Mouse (Mus musculus) heart, postnatal 0 days (tissue): Measurements from ENCODE around the gene Napsa. TPM values are rescaled to one million over a fixed set of nuclear protein-coding genes. Genes with fewer than 3 reads are reported as not detected.

ENCODE experiments used
- ATAC-seq: fragments of 200-750 bp; cut with Nextera tagmentation; 2 replicates; pipeline ENCODE4 v1.8.0; 2017; ENCODE audit warnings: low read depth, moderate number of reproducible peaks, moderate library complexity; ENCODE audit not compliant: insufficient read depth
- DNase-seq: peaks from one replicate; pipeline ENCODE4 v3.0.0-alpha.2; 2016; ENCODE audit warnings: low spot score
- H3K27ac ChIP-seq: fragments of 300-500 bp; sonication (generic); 2 replicates; pipeline ENCODE4 v1.5.1; 2014; ENCODE audit warnings: low read depth, mild to moderate bottlenecking
- H3K27me3 ChIP-seq: fragments of 300-500 bp; sonication (generic); 2 replicates; pipeline ENCODE4 v1.6.1; 2014; ENCODE audit warnings: low read length, mixed read lengths; ENCODE audit not compliant: control insufficient read depth, insufficient read depth
- H3K36me3 ChIP-seq: fragments of 300-500 bp; sonication (generic); replicated peaks from 2 replicates; pipeline ENCODE4 v1.6.1; 2014; ENCODE audit warnings: low read length, mixed read lengths; ENCODE audit not compliant: control insufficient read depth, insufficient read depth
- H3K4me1 ChIP-seq: fragments of 300-500 bp; sonication (generic); 2 replicates; pipeline ENCODE4 v1.6.1; 2014; ENCODE audit warnings: antibody characterized with exemption; ENCODE audit not compliant: control insufficient read depth, insufficient read depth
- H3K4me2 ChIP-seq: fragments of 300-500 bp; sonication (generic); 2 replicates; pipeline ENCODE4 v1.6.1; 2014; ENCODE audit warnings: low read depth, mild to moderate bottlenecking, low read length, moderate library complexity
- H3K4me3 ChIP-seq: fragments of 300-500 bp; sonication (generic); 2 replicates; pipeline ENCODE4 v1.5.1; 2014; ENCODE audit warnings: low read depth, low read length
- H3K9ac ChIP-seq: fragments of 300-500 bp; sonication (generic); replicated peaks from 2 replicates; pipeline ENCODE4 v1.6.1; 2014; ENCODE audit warnings: low read depth, low read length, mixed read lengths
- H3K9me3 ChIP-seq: fragments of 300-500 bp; sonication (generic); replicated peaks from 2 replicates; pipeline ENCODE4 v1.6.1; 2016; ENCODE audit warnings: low read length; ENCODE audit not compliant: control insufficient read depth
- CTCF ChIP-seq: IDR thresholded peaks from 2 replicates; pipeline ENCODE4 v1.5.1; 2016; ENCODE audit warnings: antibody characterized with exemption, control low read depth, low read depth
- EP300 ChIP-seq: IDR thresholded peaks from 2 replicates; pipeline ENCODE4 v1.6.1; 2016; ENCODE audit warnings: antibody characterized with exemption, low read depth
- WGBS: fragments of 180-500 bp; shearing (Covaris S2); extraction: QIAGEN DNeasy Blood & Tissue Kit; methylation state at CpG from one replicate; pipeline ENCODE4 v1.1.7; 2014; 5-methylcytosine and 5-hydroxymethylcytosine counted together
- polyA plus RNA-seq: library from polyadenylated mRNA; unstranded; fragments of >200 nt; fragmentation: Nextera tagmentation; extraction: Ambion mirVana; gene quantifications from 2 replicates; pipeline ENCODE4 v1.2.1, GENCODE M21; 2015
- total RNA-seq: library from RNA; depleted of rRNA; stranded (reverse); fragments of >200 nt; gene quantifications from 2 replicates; pipeline ENCODE4 v1.2.3, GENCODE M21; 2014; ENCODE audit warnings: low replicate concordance

The Napsa gene
- total and polyA plus RNA-seq, 2 experiments from 2014 or later, result 0.81 TPM; not detected in 1

- DNase-seq (peak; percentile 71), ATAC-seq (peak; percentile 89)
- under 1% methylated on average over 68 of the region's 80 CpGs for WGBS
- Histone ChIP-seq H3K36me3 (no peaks in the 10 kb centered on the region), H3K9me3 (no peaks in the 10 kb centered on the region), H3K4me1 (peaks cover 12% of the 10 kb centered on the region), H3K9ac (no peak within 1 kb of the TSS), H3K4me3 (peak within 1 kb of the TSS; percentile 49), H3K4me2 (peak within 1 kb of the TSS; percentile 91), H3K27ac (no peak within 1 kb of the TSS), H3K27me3 (peaks cover 84% of the 10 kb centered on the region)
- no peak for TF ChIP-seq EP300
- no peak for TF ChIP-seq CTCF
These were observed 18.5 kb downstream of the Napsa start, which contains the start of gene Kcnc3 for GRCm38 (mm10) chr7:44590402-44591347. Gene Kcnc3 (plus strand): TSS chr7:44590664.

- under 1% methylated on average over 41 of the region's 60 CpGs for WGBS
- Histone ChIP-seq H3K4me2 (peak overlapping the region; percentile 91), H3K4me3 (peak overlapping the region; percentile 49), H3K27ac (no peak overlapping the region), H3K27me3 (peaks cover 75% of the 10 kb centered on the region), H3K9me3 (no peaks in the 10 kb centered on the region), H3K4me1 (peaks cover 12% of the 10 kb centered on the region), H3K36me3 (no peaks in the 10 kb centered on the region), H3K9ac (no peak overlapping the region)
- TF ChIP-seq EP300 (no peak), CTCF (no peak)
- ATAC-seq (no peak), DNase-seq (no peak)
These were observed 19.4 kb downstream of the Napsa start for GRCm38 (mm10) chr7:44591348-44592116.

DNA sequence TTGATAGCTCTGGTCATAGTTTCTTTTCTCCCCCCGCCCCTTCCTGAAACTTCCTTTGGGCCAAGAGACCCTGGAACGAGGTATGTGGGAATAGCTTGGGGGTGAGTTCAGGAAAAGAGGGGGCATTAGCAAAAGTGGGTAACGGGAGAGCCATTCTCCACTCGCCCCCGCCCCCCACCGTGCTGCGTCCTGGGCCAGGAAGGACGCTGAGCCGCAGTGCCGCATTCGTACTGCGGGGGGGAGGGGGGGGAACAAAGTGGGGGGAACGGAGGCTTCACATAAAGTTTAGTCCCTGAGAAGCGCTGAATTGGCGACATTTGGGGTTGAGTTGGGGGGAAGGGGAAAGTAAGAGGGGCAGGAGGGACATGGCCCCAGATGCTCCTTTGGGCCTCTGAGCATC lies 20.9 kb downstream of the Napsa start:
- H3K9ac ChIP-seq, result no peak overlapping the region
- H3K4me2 ChIP-seq, result no peak overlapping the region
- no peak overlapping the region for H3K4me3 ChIP-seq
- TF ChIP-seq CTCF (no peak), EP300 (no peak)
- peaks cover 10% of the 10 kb centered on the region for H3K4me1 ChIP-seq
- H3K36me3 ChIP-seq, result no peaks in the 10 kb centered on the region
- peaks cover 63% of the 10 kb centered on the region for H3K27me3 ChIP-seq
- ATAC-seq (no peak), DNase-seq (no peak)
- no peak overlapping the region for H3K27ac ChIP-seq
- WGBS, result 2% methylated on average over 15 of the region's 15 CpGs
- no peaks in the 10 kb centered on the region for H3K9me3 ChIP-seq

DNA sequence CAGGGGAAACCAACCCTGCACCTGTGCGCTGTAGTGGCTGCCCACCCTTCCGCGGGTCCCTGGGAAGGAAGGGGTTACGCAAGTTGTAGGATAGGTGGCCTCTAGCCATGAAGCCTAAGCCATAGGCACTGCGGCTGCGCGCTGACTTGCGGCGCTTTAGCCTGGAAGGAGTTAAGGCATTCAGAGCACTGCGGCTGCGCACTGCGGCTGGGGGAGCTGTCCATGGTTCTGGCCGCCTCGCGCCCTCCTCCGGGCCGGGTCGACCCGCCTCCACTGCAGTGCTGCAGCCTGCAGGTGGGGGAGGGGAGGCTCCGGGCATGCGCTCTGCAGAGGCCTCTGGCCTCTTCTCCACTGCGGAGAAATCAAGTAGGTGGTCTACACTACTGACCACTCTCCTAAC lies 21.6 kb downstream of the Napsa start:
- Histone ChIP-seq H3K4me1 (peaks cover 10% of the 10 kb centered on the region), H3K4me2 (no peak overlapping the region), H3K9me3 (no peaks in the 10 kb centered on the region), H3K9ac (no peak overlapping the region), H3K27me3 (peaks cover 55% of the 10 kb centered on the region), H3K4me3 (no peak overlapping the region), H3K27ac (no peak overlapping the region), H3K36me3 (no peaks in the 10 kb centered on the region)
- DNase-seq, result peak; percentile 46
- TF ChIP-seq EP300 (no peak), CTCF (no peak)
- ATAC-seq, result peak; percentile 49
- WGBS, result under 1% methylated on average over 22 of the region's 22 CpGs

DNA sequence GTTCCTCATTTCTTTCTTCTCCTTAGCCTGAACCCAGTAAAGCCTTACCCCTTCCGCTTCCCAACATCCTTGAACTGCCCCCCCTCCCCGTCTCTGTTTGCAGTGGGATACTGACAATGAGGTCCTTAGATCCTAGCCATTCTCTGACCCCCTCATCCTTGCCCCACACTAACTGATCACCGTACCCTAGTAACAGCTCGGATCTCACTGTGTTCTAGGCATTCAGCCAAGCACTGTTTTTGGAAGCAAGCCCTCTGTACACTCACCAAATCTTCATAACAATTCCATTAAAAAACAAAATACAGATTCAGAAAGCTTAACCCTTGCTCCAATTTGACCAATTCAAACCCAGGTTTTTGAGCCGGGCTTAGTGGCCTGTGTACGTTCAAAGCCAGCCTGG lies 22.1 kb downstream of the Napsa start:
- Histone ChIP-seq H3K4me3 (no peak overlapping the region), H3K4me1 (peaks cover 10% of the 10 kb centered on the region), H3K27ac (no peak overlapping the region), H3K9me3 (no peaks in the 10 kb centered on the region), H3K36me3 (no peaks in the 10 kb centered on the region), H3K9ac (no peak overlapping the region), H3K4me2 (no peak overlapping the region), H3K27me3 (peaks cover 50% of the 10 kb centered on the region)
- ATAC-seq (no peak), DNase-seq (no peak)
- WGBS, result 52% methylated on average over 6 of the region's 6 CpGs
- TF ChIP-seq EP300 (no peak), CTCF (no peak)
